Mouse (Mus musculus) CD4-positive, CD25-positive, alpha-beta regulatory T cell, adult 4 months (primary cell): ENCODE results near the gene Prr12. TPM values are rescaled to one million over a fixed set of nuclear protein-coding genes. Genes with fewer than 3 reads are reported as not detected.

Experiments
- ATAC-seq: one replicate; pipeline ENCODE4 v1.8.0; 2017
- polyA plus RNA-seq, 2 experiments: library from polyadenylated mRNA; unstranded; fragments of 100-300 nt; shearing (Covaris generic); gene quantifications; one replicate each; pipeline ENCODE4 v1.2.1; 2017

Gene Prr12
- polyA plus RNA-seq, 2 experiments from 2014 or later = 10.8 to 10.9 TPM

GRCm38 (mm10) chr7:45020225-45020624, 32.5 kb downstream of the Prr12 start:
- ATAC-seq = no peak

GRCm38 (mm10) chr7:45019031-45019571, 33.6 kb downstream of the Prr12 start:
- ATAC-seq = no peak

- peak; percentile 86 for ATAC-seq
These were observed 35.2 kb downstream of the Prr12 start, which contains the start of gene Rras for GRCm38 (mm10) chr7:45017242-45018061. TSS of gene Rras (plus strand) at chr7:45017961.

DNA sequence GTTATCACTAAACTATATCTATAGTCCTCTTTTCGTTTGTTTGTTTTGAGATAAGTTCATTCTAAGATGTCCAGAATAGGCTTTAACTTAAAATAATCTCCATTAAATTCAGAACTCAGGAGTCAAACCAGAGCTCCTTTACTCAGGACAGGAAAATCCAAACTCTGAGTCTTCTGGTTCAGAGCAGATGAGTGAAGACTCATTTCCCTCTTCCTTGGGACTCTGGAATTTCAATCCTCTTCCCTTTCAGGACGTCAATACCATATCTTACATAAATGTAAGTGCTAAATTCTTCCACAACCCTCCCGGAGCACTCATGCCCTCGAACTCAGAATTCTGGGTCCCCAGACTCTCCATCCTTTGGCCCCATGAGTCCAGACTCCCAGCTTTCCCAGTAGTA, 35.9 kb downstream of the Prr12 start:
- ATAC-seq = no peak

- ATAC-seq = peak; percentile 76
These were observed 36.6 kb downstream of the Prr12 start, which contains the start of gene Scaf1 for GRCm38 (mm10) chr7:45015957-45016612. TSS of gene Scaf1 (minus strand) at chr7:45016363.

DNA sequence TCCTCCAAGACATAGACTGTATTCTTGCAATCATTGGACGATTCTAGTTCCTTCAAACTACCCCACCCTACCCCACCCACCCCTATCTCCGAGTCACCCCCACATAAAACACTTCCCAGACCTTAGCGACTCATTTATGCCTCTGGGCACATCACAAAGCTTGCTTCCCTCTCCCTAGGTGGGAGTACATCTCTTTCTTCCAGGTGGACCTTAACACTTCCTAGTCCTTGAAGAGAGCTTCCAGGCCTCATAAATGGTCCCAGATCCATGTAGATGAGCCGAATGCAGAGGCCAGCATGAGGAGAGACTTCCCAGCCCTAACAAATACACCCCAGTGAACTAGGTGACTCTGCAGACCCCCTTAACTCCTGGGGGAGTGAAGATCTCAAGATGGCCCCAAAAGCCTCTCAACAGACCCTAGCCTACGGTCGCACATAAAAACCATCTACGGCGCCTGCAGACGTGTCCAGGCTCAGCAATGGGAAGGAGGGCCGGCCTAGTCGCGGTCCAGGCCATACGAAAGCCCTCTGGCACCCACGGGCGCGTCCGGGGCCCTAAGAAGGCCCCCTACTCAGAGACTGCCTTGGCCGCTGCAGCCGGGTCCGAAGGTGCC, 37.2 kb downstream of the Prr12 start:
- ATAC-seq = no peak

DNA sequence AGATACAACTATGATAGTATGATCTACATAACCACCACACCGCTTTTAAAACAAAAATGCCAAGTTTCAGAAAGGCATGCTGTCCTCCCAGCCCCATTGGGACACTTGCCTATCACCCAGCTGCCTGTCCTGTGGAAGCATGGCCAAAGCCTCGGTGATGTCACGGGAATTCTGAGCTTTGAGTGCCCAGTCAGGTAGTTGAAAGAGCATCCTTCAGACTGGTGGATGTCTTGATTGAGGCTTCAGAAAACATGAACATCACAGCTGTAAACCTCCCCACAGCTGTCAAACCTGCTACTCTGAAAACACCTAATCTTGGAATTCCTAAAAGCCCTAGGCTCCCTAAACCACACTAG, 38.6 kb downstream of the Prr12 start:
- ATAC-seq = no peak

- no peak for ATAC-seq
These were observed 39.1 kb downstream of the Prr12 start for GRCm38 (mm10) chr7:45013366-45014095.

DNA sequence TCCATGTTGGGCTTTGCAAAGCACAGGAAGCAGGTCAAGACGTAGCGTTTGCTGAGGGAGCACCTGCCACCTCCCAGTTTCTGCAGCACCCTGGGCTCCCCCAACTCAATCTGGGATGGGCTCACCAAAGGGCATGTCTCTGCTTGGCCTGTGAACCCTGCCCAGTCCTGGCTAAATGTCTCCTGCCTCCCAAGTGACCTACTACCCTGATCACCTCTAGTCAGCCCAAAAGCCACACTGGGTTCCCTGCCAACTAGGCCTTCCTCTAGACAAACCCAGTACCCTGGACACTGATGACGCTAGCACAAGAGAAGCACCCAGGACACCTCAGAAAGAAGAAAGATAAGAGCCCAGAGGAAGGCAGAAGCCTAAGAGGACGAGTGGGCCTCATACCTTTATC, 39.9 kb downstream of the Prr12 start:
- ATAC-seq = no peak

DNA sequence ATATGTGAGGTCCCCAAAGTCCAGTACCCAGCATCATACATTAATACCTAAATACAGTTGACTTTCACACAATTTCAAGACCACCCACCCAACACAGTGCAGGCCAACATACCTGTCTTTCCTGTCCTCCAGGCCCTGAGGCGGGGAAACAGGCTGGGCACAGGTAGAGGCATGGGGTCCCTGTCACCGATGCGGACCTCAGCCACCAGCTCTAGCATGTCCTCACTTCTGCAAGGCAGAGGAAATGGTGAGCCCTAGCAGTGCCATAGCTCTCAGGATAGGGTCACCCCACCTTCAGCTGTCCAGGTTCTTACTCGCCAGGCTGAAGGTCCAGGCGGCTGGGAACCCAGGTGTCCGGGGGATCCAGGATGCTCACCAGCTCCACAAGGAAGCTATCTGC, 40.7 kb downstream of the Prr12 start:
- ATAC-seq = no peak

GRCm38 (mm10) chr7:45008411-45008810, 44.3 kb downstream of the Prr12 start:
- no peak for ATAC-seq

GRCm38 (mm10) chr7:45007846-45008245, 44.8 kb downstream of the Prr12 start:
- ATAC-seq = no peak

DNA sequence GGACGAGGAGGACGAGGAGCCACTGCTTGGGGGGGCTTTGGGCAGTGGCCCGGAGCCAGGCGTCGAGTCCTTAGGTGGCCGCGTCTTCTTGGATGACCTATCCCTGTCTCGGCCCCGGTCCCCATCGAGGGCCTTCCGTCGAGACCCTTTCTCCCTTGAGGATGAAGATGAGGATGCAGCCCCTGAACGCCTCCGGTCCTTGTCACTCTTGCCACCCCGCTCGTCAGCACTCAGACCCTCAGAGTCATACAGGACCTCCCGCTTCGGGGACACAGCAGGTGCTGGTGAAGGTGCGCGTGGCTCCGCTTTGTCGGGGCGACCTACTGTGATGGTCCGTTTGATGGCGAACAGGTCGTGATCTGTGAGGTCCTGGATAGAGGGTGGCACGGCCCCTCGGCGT, 45.5 kb downstream of the Prr12 start:
- no peak for ATAC-seq

GRCm38 (mm10) chr7:45006503-45006902, 46.2 kb downstream of the Prr12 start:
- ATAC-seq = no peak

GRCm38 (mm10) chr7:45005321-45005992, 47.2 kb downstream of the Prr12 start:
- no peak for ATAC-seq

GRCm38 (mm10) chr7:45004546-45004945, 48.1 kb downstream of the Prr12 start:
- ATAC-seq = no peak

DNA sequence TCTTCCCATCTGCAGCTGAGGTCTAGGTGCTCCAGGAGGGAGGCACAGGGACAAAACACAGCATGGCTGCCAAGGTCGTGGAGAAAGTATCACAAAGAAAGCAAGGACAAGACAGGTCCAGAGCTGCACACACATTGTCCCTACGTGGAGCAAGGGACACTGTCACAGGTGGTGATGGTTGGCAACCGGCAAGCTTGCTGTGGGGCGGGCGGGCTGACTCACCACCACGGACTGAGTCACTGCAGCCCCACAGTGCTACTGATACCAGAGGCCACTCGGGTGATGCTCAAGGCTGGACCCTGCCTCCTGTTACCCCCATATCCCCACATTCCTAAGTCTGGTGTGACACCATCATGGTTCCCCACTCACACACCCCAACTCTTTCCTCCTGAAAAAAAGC, 50.2 kb downstream of the Prr12 start:
- no peak for ATAC-seq

- no peak for ATAC-seq
These were observed 52.1 kb downstream of the Prr12 start for GRCm38 (mm10) chr7:45000539-45001114.

- no peak for ATAC-seq
These were observed 52.9 kb downstream of the Prr12 start for GRCm38 (mm10) chr7:44999753-45000152.

GRCm38 (mm10) chr7:44998501-44998955, 54.2 kb downstream of the Prr12 start, which contains the start of gene Bcl2l12:
TSS of gene Bcl2l12 (minus strand) at chr7:44998712.
- ATAC-seq = no peak

DNA sequence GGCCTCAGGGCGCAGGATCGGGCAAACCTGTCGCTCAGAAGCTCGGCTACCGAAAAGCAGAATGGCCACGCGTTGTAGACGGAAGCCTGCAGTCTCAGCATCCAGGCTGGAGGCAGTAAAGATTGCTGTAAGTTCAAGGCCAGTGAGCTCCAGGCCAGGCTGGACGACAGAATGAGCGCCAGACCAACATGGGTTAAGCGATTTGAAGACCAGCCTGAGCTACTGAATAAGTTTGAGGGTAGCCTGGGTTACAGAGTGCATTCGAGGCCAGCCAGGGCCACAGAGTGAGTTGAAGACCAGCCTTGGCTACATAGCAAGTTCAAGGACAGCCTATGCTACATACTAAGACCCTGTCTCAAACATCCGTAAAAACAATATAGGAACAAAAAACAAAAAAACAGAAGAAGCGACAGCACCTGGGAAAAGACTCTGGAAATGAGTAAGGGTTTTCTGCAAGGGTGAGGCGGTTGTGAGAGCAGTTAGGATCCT, 54.7 kb downstream of the Prr12 start:
- no peak for ATAC-seq
